Mouse (Mus musculus): ENCODE data around the gene Mmp14. TPM values are rescaled to one million over a fixed set of nuclear protein-coding genes. Genes with fewer than 3 reads are reported as not detected.

Mmp14 gene
- total and polyA plus RNA-seq, 3 experiments = 19.4 to 29.9 TPM; not detected in 1

DNA sequence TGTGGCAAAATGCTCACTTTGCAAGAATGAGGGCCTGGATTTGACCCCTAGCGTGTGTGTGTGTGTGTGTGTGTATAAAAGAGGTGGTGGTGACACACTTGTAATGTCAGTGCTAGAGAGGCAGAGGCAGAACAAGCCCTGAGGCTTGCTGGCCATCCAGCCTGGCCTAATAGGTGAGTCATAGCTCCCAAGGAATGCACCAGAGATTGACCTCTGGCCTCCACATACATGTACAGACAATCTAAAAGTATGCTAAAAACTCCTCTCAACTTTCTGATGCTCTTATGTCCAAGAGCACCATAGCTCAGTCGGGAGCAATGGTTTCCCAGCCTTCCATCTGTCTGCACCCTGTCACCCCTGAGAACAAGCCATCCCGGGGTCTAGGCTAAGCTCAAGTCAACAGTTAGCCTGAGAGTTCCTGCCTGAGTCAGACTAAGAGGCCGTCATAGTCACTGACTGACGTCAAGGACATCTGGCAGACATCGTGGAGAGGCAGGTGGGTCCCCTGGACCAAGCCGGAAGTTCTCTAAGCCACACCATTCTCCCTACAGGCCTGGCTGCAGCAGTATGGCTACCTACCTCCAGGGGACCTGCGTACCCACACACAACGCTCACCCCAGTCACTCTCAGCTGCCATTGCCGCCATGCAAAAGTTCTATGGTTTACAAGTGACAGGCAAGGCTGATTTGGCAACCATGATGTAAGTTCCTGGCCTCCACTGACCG, 3.9 kb downstream of the Mmp14 start:
- no peak overlapping the region for H3K4me3 ChIP-seq (ENCODE audit: control insufficient read depth in 1 of 2, insufficient read depth in 1 of 2, low read depth in 2 of 2, low read length in 2 of 2)

DNA sequence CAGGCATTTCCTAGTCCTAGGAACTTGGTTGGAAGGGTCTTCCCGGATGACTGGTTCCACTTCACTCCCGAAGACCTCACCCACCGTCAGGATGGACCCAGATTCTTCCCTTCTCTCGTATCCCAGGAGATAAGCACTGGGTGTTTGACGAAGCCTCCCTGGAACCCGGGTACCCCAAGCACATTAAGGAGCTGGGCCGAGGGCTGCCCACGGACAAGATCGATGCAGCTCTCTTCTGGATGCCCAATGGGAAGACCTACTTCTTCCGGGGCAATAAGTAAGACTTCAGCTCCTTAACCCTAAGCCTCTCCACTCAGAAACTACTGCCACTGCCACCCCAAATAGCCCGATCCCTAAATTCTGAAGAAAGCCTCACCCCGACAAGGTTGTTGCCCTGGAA, 7.7 kb downstream of the Mmp14 start:
- no peaks in the 10 kb centered on the region for H3K36me3 ChIP-seq (ENCODE audit: control insufficient read depth in 1 of 2, insufficient read depth in 2 of 2, low read length in 2 of 2)

More for the DNA sequence above, 3.9 kb downstream of the Mmp14 start:
- peaks cover 0 to 2% of the 10 kb centered on the region in 2 experiments; a peak in 2 of 4 replicates for H3K4me1 ChIP-seq (ENCODE audit: control insufficient read depth in 1 of 2, insufficient read depth in 2 of 2, low read length in 2 of 2)
- H3K27ac ChIP-seq (ENCODE audit: control insufficient read depth, low read depth, low read length) = no peak overlapping the region
- DNase-seq (ENCODE audit: low read depth, low spot score) = no peak
- peaks cover 16% of the 10 kb centered on the region for H3K79me2 ChIP-seq (ENCODE audit: control insufficient read depth, insufficient read depth, low read length, poor library complexity)
- H3K36me3 ChIP-seq (ENCODE audit: control insufficient read depth in 1 of 2, insufficient read depth in 2 of 2, low read length in 2 of 2) = peaks cover 0 to 5% of the 10 kb centered on the region in 2 experiments; a peak in 1 of 4 replicates
- no peaks in the 10 kb centered on the region for H3K27me3 ChIP-seq (ENCODE audit: control insufficient read depth in 1 of 2, insufficient read depth in 2 of 2, low read length in 2 of 2)
- H3K9ac ChIP-seq (ENCODE audit: control insufficient read depth, low read depth, low read length, poor library complexity, severe bottlenecking) = no peak overlapping the region
- no peak for TF ChIP-seq TBP (IDR thresholded peaks at IDR 0.05; ENCODE audit: low read depth, low read length)
- no peak for TF ChIP-seq NRF1 (IDR thresholded peaks at IDR 0.05; ENCODE audit: insufficient read depth, low read depth, low read length, poor library complexity, severe bottlenecking)
- no peak for TF ChIP-seq MAFK (IDR thresholded peaks at IDR 0.05; ENCODE audit: borderline replicate concordance, low read depth, low read length)
- no peak for TF ChIP-seq E2F4 (IDR thresholded peaks at IDR 0.05; ENCODE audit: borderline replicate concordance, low read depth, low read length)
- no peak for TF ChIP-seq MAZ (IDR thresholded peaks at IDR 0.05; ENCODE audit: low read depth, low read length)
- TF ChIP-seq JUND (IDR thresholded peaks at IDR 0.05; ENCODE audit: low read depth, low read length) = no peak
- TF ChIP-seq BHLHE40 (IDR thresholded peaks at IDR 0.05; ENCODE audit: borderline replicate concordance, low read depth, low read length) = no peak
- TF ChIP-seq CTCF (IDR thresholded peaks at IDR 0.05 in 2 of 3, conservative IDR thresholded peaks at IDR 0.05 in 1 of 3; ENCODE audit: control insufficient read depth in 1 of 3, insufficient read depth in 1 of 3, low read depth in 2 of 3, low read length in 3 of 3, poor library complexity in 1 of 3, severe bottlenecking in 1 of 3) = no peak
- no peaks in the 10 kb centered on the region for H3K9me3 ChIP-seq (replicated peaks; ENCODE audit: insufficient read depth, low read length)

More for the DNA sequence above, 7.7 kb downstream of the Mmp14 start:
- TF ChIP-seq EP300 (IDR thresholded peaks at IDR 0.05; ENCODE audit: low read depth in 1 of 2, low read length in 2 of 2) (no peak), NRF1 (IDR thresholded peaks at IDR 0.05; ENCODE audit: insufficient read depth, low read depth, low read length, poor library complexity, severe bottlenecking) (no peak), MXI1 (IDR thresholded peaks at IDR 0.05; ENCODE audit: low read depth, low read length) (no peak), MAFK (IDR thresholded peaks at IDR 0.05; ENCODE audit: borderline replicate concordance, low read depth, low read length) (no peak), HCFC1 (IDR thresholded peaks at IDR 0.05; ENCODE audit: low read depth, low read length) (no peak), ZMIZ1 (IDR thresholded peaks at IDR 0.05; ENCODE audit: low read depth, low read length) (no peak), POLR2AphosphoS2 (IDR thresholded peaks at IDR 0.05; ENCODE audit: low read length) (no peak), USF1 (IDR thresholded peaks at IDR 0.05; ENCODE audit: low read depth, low read length) (no peak), UBTF (IDR thresholded peaks at IDR 0.05; ENCODE audit: borderline replicate concordance, insufficient read depth, low read depth, low read length) (no peak), ZC3H11A (IDR thresholded peaks at IDR 0.05; ENCODE audit: low read depth, low read length) (no peak), CHD2 (IDR thresholded peaks at IDR 0.05; ENCODE audit: low read length) (no peak), E2F4 (IDR thresholded peaks at IDR 0.05; ENCODE audit: borderline replicate concordance, low read depth, low read length) (no peak), POLR2A (IDR thresholded peaks at IDR 0.05; ENCODE audit: control insufficient read depth in 1 of 2, insufficient read depth in 1 of 2, low read depth in 1 of 2, low read length in 2 of 2, poor library complexity in 1 of 2) (no peak), RAD21 (IDR thresholded peaks at IDR 0.05; ENCODE audit: low read depth, low read length) (no peak), KAT2A (conservative IDR thresholded peaks at IDR 0.05; ENCODE audit: low read depth, low read length) (no peak), TBP (IDR thresholded peaks at IDR 0.05; ENCODE audit: low read depth, low read length) (no peak), ETS1 (IDR thresholded peaks at IDR 0.05; ENCODE audit: low read depth, low read length) (no peak)
- Histone ChIP-seq H3K4me1 (ENCODE audit: control insufficient read depth in 1 of 2, insufficient read depth in 2 of 2, low read length in 2 of 2) (peaks cover 0 to 3% of the 10 kb centered on the region in 2 experiments; a peak in 2 of 4 replicates), H3K79me2 (ENCODE audit: control insufficient read depth, insufficient read depth, low read length, poor library complexity) (no peaks in the 10 kb centered on the region), H3K27ac (ENCODE audit: control insufficient read depth, low read depth, low read length) (no peak overlapping the region), H3K9me3 (replicated peaks; ENCODE audit: insufficient read depth, low read length) (no peaks in the 10 kb centered on the region), H3K9ac (ENCODE audit: control insufficient read depth, low read depth, low read length, poor library complexity, severe bottlenecking) (no peak overlapping the region), H3K27me3 (ENCODE audit: control insufficient read depth in 1 of 2, insufficient read depth in 2 of 2, low read length in 2 of 2) (no peaks in the 10 kb centered on the region), H3K4me3 (ENCODE audit: control insufficient read depth in 1 of 2, insufficient read depth in 1 of 2, low read depth in 2 of 2, low read length in 2 of 2) (no peak overlapping the region)
- DNase-seq (ENCODE audit: low read depth, low spot score) = no peak
